Mouse (Mus musculus) natural killer cell, adult 2 months (primary cell): Measurements from ENCODE around the gene Mbd3l2.
"Not testable (repeated sequence)": the region's sequence is repeated elsewhere in the genome, so short reads cannot be mapped to it uniquely, and the experiment has no call there.

Experiments
- DNase-seq, 2 experiments: peaks; one replicate each; pipeline ENCODE4 v3.0.0; 2022; ENCODE audit warnings: low spot score in 2 of 2

Gene Mbd3l2

DNA sequence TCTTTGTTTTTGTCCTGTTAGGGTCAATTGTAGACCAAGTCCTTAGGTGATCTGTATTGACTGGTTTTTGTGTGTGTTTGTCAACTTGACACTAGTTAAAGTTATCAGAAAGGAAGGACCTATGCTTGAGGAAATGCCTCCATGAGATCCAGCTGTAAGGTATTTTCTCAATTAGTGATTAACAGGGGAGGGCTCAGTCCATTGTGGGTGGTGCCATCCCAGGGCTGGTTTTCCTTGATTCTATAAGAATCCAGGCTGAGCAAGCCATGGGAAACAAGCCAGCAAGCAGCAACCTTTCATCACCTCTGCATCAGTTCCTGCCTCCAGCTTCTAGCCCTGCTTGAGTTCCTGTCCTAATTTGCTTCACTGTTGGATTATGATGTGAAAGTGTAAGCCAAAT, at the start of gene Mbd3l2:
Gene Mbd3l2, plus strand, starts transcription at position 301 of the 400 bp plus-strand sequence.
- DNase-seq, result no peak

DNA sequence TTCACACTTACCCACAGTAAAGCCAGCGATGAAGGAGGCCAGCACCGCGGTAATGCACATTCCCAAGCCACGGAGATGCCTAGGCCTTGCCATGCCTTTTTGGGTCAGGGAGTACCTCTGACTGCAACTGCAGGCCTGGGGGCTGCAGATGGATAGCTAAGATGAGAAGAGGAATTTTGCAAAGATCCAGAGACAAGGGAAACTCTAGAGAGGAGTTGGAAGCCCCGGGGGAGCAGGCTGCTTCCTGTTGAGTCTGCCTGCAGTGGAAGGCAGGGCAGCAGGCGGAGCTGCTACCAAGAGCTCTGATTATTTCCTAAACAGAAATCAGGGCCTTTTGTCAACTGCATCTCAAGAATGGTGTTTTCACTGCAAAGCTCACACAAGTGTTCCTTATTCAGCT, 44.7 kb upstream of the Mbd3l2 start:
- no peak for DNase-seq

- no peak for DNase-seq
These were observed 30.8 kb upstream of the Mbd3l2 start for GRCm38 (mm10) chr9:18399629-18400028.

- DNase-seq, result not testable (repeated sequence)
These were observed 27.6 kb upstream of the Mbd3l2 start, which contains the start of gene Naalad2 for GRCm38 (mm10) chr9:18402895-18403294. Naalad2 (minus strand) TSS chr9:18402995.

DNA sequence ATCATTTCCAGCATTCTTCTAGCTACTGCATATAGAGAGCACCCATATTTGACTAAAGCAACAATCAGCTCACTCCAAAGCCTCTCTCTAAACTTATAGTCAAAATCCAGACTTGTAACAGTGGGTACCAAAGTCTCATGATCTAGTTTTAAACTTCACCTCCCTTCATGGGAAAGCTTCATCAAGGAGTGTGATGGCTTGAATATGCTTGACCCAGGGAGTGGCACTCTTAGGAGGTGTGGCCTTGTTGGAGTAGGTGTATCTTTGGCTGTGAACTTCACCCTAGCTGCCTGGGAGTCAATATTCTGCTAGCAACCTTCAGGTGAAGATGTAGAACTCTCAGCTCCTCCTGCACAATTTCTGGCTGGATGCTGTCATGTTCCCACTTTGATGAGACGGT, 26.3 kb upstream of the Mbd3l2 start, which contains the start of gene Ubtfl1:
Gene Ubtfl1, plus strand, starts transcription at position 301 of the 400 bp plus-strand sequence.
- DNase-seq, result no peak

DNA sequence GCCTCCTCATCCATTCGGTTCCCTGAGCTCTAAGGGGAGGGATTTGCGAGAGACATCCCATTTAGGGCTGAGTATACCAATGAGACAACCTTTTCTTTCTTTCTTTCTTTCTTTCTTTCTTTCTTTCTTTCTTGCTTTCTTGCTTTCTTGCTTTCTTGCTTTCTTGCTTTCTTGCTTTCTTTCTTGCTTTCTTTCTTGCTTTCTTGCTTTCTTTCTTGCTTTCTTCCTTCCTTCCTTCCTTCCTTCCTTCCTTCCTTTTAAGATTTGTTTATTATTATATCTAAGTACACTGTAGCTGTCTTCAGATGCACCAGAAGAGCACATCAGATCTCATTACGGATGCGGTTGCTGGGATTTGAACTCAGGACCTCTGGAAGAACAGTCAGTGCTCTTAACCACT, 18.1 kb upstream of the Mbd3l2 start:
- DNase-seq, result not testable (repeated sequence)

DNA sequence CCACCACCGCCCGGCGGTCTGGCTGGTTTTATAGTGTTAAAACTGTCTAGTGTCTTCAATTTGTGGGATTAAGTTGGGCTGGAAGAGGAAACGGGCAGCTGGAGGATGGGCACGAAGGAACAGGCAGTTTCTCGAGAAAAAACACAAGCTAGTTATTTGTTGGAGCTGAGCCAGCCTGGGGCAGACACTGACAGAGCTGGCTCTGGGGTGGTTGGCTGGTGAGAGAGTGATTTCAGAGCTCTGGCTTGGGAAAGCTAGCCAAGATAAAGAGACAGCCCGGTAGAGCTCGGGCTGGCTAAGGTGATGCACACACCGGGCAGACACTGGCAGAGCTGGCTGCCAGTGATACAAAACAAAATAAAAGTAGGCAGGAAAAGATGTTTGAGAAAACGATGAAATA, 1.2 kb downstream of the Mbd3l2 start:
- DNase-seq, result no peak

DNA sequence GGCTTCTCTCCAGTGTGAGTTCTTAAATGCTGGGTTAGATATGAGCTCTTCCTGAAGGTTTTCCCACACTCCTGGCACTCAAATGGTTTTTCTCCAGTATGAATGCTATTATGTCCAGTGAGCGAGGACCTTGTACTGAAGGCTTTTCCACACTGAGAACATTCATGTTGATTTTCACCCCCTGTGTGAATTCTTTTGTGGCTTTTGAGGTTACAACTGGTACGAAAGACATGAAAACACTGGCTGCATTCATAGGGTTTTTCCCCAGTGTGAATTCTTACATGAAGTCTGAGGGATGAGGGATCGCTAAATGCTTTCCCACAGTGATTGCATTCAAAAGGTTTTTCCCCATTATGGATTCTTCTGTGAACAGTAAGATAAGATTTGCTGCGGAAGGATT, 26.1 kb downstream of the Mbd3l2 start:
- DNase-seq, result no peak

DNA sequence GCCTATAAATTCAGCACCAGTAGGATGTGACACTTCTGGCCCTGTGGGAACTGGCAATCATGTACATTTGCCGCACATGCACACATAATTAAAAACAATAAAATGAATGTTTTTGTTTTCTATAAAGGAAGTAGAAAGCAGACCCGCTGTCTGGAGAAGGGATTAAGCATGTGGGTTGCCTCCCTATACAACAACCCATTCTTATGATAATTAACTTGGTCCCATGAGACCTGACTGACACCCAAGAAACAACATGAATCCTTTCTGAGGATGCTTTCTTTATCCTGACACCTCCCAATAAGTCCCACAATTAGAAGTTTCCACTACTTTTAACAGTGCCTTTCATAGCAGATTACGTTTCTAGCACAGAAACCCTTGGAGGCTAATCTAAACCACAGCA, 36.9 kb downstream of the Mbd3l2 start:
- no peak for DNase-seq

- DNase-seq, result no peak
These were observed 37.6 kb downstream of the Mbd3l2 start for GRCm38 (mm10) chr9:18468005-18468404.

DNA sequence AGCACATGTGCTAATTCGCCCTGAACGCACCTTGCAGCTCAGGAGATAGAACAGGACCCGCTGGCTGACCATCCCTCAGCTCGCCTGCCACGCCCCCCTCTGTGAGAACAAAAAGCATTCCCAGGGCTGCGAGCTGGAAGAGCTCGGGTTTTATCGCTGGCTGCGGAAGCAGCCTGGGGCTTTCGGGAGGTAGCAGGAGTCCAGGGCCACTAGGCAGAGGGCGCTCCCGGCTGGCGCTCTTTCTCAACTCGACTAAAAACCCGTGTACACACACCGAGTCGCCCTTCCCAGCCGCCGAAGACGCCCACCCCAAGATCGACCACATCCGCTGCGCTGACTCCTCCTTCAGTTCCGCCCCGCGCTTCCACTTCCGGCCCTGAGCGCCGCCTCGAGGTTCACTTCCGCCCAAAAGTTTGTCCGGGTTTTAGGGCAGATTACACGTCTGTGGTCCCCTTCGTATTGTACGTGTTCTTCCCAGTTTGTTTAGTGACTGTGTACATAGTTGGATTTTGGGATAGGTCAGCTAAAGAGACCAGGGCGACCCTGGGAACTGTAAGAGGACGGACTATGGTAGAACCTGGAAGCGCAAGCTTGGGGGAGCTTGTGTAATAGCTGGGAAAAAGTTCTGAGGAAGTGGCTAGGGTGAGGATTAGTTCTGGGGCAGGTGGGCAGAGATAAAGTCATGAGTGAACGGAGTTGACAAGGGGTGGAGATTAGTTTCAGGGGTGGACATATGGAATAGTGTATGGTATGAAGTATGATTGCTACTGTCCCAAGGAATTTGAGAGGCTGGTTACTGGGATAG, 43.1 kb downstream of the Mbd3l2 start:
- peak; percentile 37 to 55 for DNase-seq

DNA sequence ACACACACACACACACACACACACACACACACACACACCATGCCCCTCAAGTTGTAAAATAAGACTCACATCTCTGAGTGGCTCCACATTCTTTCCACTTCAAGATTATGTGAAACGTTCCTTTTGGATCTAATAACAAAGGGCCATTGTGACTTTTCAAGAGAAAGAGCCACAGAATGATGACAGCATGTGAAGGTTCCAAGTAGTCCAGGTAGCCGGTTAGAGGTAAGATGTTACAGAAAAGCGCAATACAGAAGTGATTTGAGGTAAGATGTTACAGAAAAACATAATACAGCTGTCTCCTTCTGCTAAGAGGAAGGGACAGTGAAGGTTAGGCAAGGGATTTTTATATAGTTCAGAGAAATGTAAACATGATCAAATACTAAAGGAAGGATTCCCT, 47.7 kb downstream of the Mbd3l2 start, which contains the start of the genes Zfp558 and Mbd3l1:
Gene Zfp558, minus strand, starts transcription at position 101 of the 400 bp plus-strand sequence.
Gene Mbd3l1, plus strand, starts transcription at position 192 of the 400 bp plus-strand sequence.
- DNase-seq, result no peak
